In the genomic region with DNA sequence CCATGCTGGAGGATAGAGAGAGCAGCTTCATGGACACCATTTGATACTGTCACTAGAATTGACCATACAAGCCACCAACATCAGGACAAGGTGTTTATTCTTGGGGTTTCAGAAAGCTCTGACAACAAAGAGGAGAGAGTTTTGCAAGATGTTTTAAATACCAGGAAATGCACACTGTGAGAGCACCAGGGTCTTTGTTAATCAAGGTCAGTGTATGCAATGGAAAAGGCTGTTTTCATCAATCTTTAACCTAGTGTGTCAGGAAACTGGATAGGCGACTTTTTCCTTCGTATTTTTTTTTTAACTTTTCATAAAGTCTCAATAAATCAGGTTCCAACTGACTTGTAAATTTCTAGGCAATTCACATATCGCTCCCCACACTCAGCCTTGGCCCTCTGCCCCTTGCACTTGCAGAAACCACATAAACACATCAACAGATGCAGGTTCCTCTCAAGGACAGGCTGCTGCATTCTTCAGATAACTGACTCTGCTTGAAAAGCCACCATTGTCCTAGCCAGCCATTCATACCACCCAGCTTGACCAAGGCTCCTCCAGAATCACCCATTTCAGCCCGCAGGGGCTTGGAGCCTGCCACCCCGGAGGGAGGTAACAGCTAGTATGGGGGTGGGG, we compare ENCODE assay signal across 13 mouse cellular contexts.
A peak's percentile ranks its signal among the peaks of the same experiment; 100 is the strongest.
DNase-seq lines count a peak whose midpoint lies in the region; ATAC-seq and TF ChIP-seq lines count a peak whose summit lies in the region.
"Had no signal": no experiment of that assay in that cellular context is flagged by ENCODE, and none has a peak within 500 bp of the region (broad histone marks: within the 10 kb centered on the region; RNA-seq: fewer than 3 reads in every experiment).

No protein-coding gene starts in this region.

- WGBS in stomach, embryonic 14.5 days: 9% methylated on average over 5 of the region's 5 CpGs
- 9% methylated on average over 5 of the region's 5 CpGs for WGBS in stomach, postnatal 0 days
- WGBS in kidney, embryonic 14.5 days: 12% methylated on average over 5 of the region's 5 CpGs

- H3K9me3 ChIP-seq in stomach, embryonic 14.5 days (ENCODE audit: control insufficient read depth, low read depth, low read length): no peaks in the 10 kb centered on the region
- no peaks in the 10 kb centered on the region for H3K9me3 ChIP-seq in stomach, postnatal 0 days (ENCODE audit: control insufficient read depth, low read length)
- H3K9me3 ChIP-seq in kidney, embryonic 14.5 days (ENCODE audit: control insufficient read depth, low read length): no peaks in the 10 kb centered on the region
- H3K9me3 ChIP-seq: heart, embryonic 15.5 days; liver, embryonic 13.5 days had no signal

- no peak overlapping the region for H3K4me3 ChIP-seq in stomach, embryonic 14.5 days (ENCODE audit: low read depth, low read length)
- no peak overlapping the region for H3K4me3 ChIP-seq in stomach, postnatal 0 days (ENCODE audit: low read depth, low read length)
- no peak overlapping the region for H3K4me3 ChIP-seq in kidney, embryonic 14.5 days (ENCODE audit: low read length)
- no peak overlapping the region for H3K4me3 ChIP-seq in left cerebral cortex, adult 2 months
- H3K4me3 ChIP-seq: heart, embryonic 15.5 days; liver, embryonic 13.5 days had no signal

- H3K27me3 ChIP-seq in stomach, embryonic 14.5 days (ENCODE audit: control insufficient read depth, insufficient read depth, low read length): no peaks in the 10 kb centered on the region
- no peaks in the 10 kb centered on the region for H3K27me3 ChIP-seq in stomach, postnatal 0 days (ENCODE audit: control insufficient read depth, insufficient read depth, low read length)
- H3K27me3 ChIP-seq in kidney, embryonic 14.5 days (ENCODE audit: control insufficient read depth, insufficient read depth, low read length): no peaks in the 10 kb centered on the region
- H3K27me3 ChIP-seq: heart, embryonic 15.5 days; liver, embryonic 13.5 days had no signal

- peak; percentile 42; the same call in 1 of the 2 replicates for ATAC-seq in stomach, embryonic 14.5 days (ENCODE audit: insufficient number of reproducible peaks, insufficient read depth, low FRiP score, low read depth)
- ATAC-seq in stomach, postnatal 0 days (ENCODE audit: low FRiP score, low TSS enrichment): no peak
- peak; percentile 63; the same call in 1 of the 2 replicates for ATAC-seq in kidney, embryonic 14.5 days (ENCODE audit: low FRiP score, low TSS enrichment)

- intact Hi-C loops in left cerebral cortex, adult 2 months (cut with DNase I): no loop called here
- intact Hi-C loops in left cerebral cortex, postnatal 10 days (cut with DNase I): no loop called here

- no peak overlapping the region for H3K27ac ChIP-seq in stomach, embryonic 14.5 days (ENCODE audit: low read length)
- no peak overlapping the region for H3K27ac ChIP-seq in stomach, postnatal 0 days (replicated peaks)
- peak overlapping the region; percentile 62; the same call in 1 of the 2 replicates for H3K27ac ChIP-seq in kidney, embryonic 14.5 days (ENCODE audit: low read depth, low read length)
- no peak overlapping the region for H3K27ac ChIP-seq in left cerebral cortex, adult 2 months
- H3K27ac ChIP-seq: heart, embryonic 15.5 days; liver, embryonic 13.5 days had no signal

- TF ChIP-seq CTCF in stomach, postnatal 0 days (IDR thresholded peaks at IDR 0.05; ENCODE audit: low read depth): no peak
- no peak for TF ChIP-seq CTCF in left cerebral cortex, adult 2 months (IDR thresholded peaks at IDR 0.05)

- no peaks in the 10 kb centered on the region for H3K36me3 ChIP-seq in stomach, embryonic 14.5 days (ENCODE audit: control insufficient read depth, insufficient read depth, low read length)
- H3K36me3 ChIP-seq in stomach, postnatal 0 days (ENCODE audit: control insufficient read depth, insufficient read depth, low read length): no peaks in the 10 kb centered on the region
- H3K36me3 ChIP-seq in kidney, embryonic 14.5 days (ENCODE audit: control insufficient read depth, insufficient read depth, low read length): no peaks in the 10 kb centered on the region
- H3K36me3 ChIP-seq: heart, embryonic 15.5 days; liver, embryonic 13.5 days had no signal

- TF ChIP-seq EP300 in stomach, postnatal 0 days (optimal IDR thresholded peaks at IDR 0.05): no peak

- H3K4me2 ChIP-seq in stomach, embryonic 14.5 days (replicated peaks; ENCODE audit: low read depth, low read length): no peak overlapping the region
- H3K4me2 ChIP-seq in stomach, postnatal 0 days (replicated peaks; ENCODE audit: low read depth): no peak overlapping the region
- no peak overlapping the region for H3K4me2 ChIP-seq in kidney, embryonic 14.5 days (replicated peaks; ENCODE audit: low read depth, low read length)
- H3K4me2 ChIP-seq: heart, embryonic 15.5 days; liver, embryonic 13.5 days had no signal

- H3K9ac ChIP-seq in stomach, embryonic 14.5 days (replicated peaks; ENCODE audit: low read depth, low read length): no peak overlapping the region
- H3K9ac ChIP-seq in stomach, postnatal 0 days (ENCODE audit: low read length): no peak overlapping the region
- no peak overlapping the region for H3K9ac ChIP-seq in kidney, embryonic 14.5 days (ENCODE audit: low read depth, low read length)
- H3K9ac ChIP-seq: heart, embryonic 15.5 days; liver, embryonic 13.5 days had no signal

- DNase-seq in stomach, postnatal 0 days (ENCODE audit: low spot score): no peak
- peak; percentile 0 for DNase-seq in brain, adult 2 months (ENCODE audit: low read depth, low spot score)
- DNase-seq in yolk sac, embryonic 10.5 days (ENCODE audit: low spot score): peak; percentile 21
- DNase-seq in left cerebral cortex, adult 2 months (ENCODE audit: extremely low spot score in 1 of 2, low spot score in 2 of 2): no peak
- no peak for DNase-seq in left cerebral cortex, postnatal 10 days (ENCODE audit: extremely low spot score in 1 of 2, low spot score in 2 of 2)
- no peak for DNase-seq in layer of hippocampus, postnatal 25 days (ENCODE audit: extremely low spot score in 1 of 2, low spot score in 1 of 2)
- DNase-seq: gastrocnemius, postnatal 10 days; liver, embryonic 13.5 days; lung, postnatal 4 days; right cerebral cortex, adult 18-20 months had no signal

- H3K4me1 ChIP-seq in stomach, embryonic 14.5 days (ENCODE audit: control insufficient read depth, insufficient read depth, low read length): peaks cover 4% of the 10 kb centered on the region; the same call in 1 of the 2 replicates
- no peaks in the 10 kb centered on the region; the same call in 1 of the 2 replicates for H3K4me1 ChIP-seq in stomach, postnatal 0 days (replicated peaks; ENCODE audit: control insufficient read depth, insufficient read depth)
- peaks cover 14% of the 10 kb centered on the region for H3K4me1 ChIP-seq in kidney, embryonic 14.5 days (ENCODE audit: control insufficient read depth, insufficient read depth, low read length)
- H3K4me1 ChIP-seq: liver, embryonic 13.5 days had no signal

Comparison
In these comparisons a context has a peak if more than half of its experiments do, and no peak if none do; other contexts are left out.
1. DNase-seq: peak in brain, adult 2 months (single experiment) and yolk sac, embryonic 10.5 days (single experiment); none in stomach, postnatal 0 days (single experiment), left cerebral cortex, adult 2 months (0 of 2), left cerebral cortex, postnatal 10 days (0 of 2) and layer of hippocampus, postnatal 25 days (0 of 2).